Comparison of ENCODE assay signal across 9 mouse cellular contexts in the genomic region with DNA sequence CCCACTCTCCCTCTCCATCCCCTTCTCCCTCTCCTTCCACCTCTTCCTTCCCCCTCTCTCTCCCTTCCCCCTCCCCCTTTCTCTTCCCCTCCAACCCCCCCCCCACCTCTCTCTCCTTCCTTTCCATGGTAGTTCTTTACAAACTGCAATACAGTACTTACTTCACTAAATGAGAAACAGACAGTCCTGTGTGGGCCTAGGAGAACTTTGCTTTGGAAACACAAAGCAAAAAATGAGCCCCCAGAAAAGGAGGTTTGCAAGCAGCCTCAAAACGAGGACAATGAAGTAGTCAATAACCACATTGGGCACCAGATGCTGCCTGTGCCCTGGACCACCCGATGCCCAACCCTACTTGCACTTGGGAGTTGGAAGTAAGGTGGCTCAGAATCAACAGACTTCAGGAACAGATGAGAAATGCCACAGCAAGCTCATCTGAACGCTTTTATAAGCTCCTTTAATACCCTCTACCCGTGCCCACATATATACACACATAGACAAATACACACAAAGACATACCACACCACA.
DNase-seq lines count a peak whose midpoint lies in the region; ATAC-seq and TF ChIP-seq lines count a peak whose summit lies in the region.
"Had no signal": no experiment of that assay in that cellular context is flagged by ENCODE, and none has a peak within 500 bp of the region (broad histone marks: within the 10 kb centered on the region; RNA-seq: fewer than 3 reads in every experiment).

No protein-coding gene starts in this region.

- no peak overlapping the region for H3K9ac ChIP-seq in forebrain, postnatal 0 days
- H3K9ac ChIP-seq in embryonic facial prominence, embryonic 13.5 days: no peak overlapping the region
- H3K9ac ChIP-seq in limb, embryonic 11.5 days (ENCODE audit: low read length): no peak overlapping the region
- H3K9ac ChIP-seq in neural tube, embryonic 11.5 days (ENCODE audit: low read length): no peak overlapping the region; the same call in 1 of the 2 replicates

- H3K4me1 ChIP-seq in forebrain, embryonic 10.5 days: peaks cover 30% of the 10 kb centered on the region
- H3K4me1 ChIP-seq in forebrain, postnatal 0 days (ENCODE audit: insufficient read depth): no peaks in the 10 kb centered on the region
- H3K4me1 ChIP-seq in embryonic facial prominence, embryonic 13.5 days: peaks cover 30% of the 10 kb centered on the region
- peaks cover 17% of the 10 kb centered on the region for H3K4me1 ChIP-seq in limb, embryonic 11.5 days (ENCODE audit: control insufficient read depth, insufficient read depth, low read length)
- H3K4me1 ChIP-seq in neural tube, embryonic 11.5 days (ENCODE audit: control insufficient read depth, insufficient read depth, low read length): peaks cover 12% of the 10 kb centered on the region
- peaks cover 13% of the 10 kb centered on the region for H3K4me1 ChIP-seq in heart, embryonic 10.5 days

- H3K9me3 ChIP-seq in forebrain, embryonic 10.5 days: peaks cover 18% of the 10 kb centered on the region
- 0 out of 2 replicates have a peak, but pooled peaks cover 7% of the 10 kb centered on the region for H3K9me3 ChIP-seq in forebrain, postnatal 0 days (ENCODE audit: low read length)
- 0 out of 2 replicates have a peak, but pooled peaks cover 6% of the 10 kb centered on the region for H3K9me3 ChIP-seq in embryonic facial prominence, embryonic 13.5 days
- H3K9me3 ChIP-seq in limb, embryonic 11.5 days (ENCODE audit: control insufficient read depth, low read length): no peaks in the 10 kb centered on the region; the same call in 1 of the 2 replicates
- no peaks in the 10 kb centered on the region for H3K9me3 ChIP-seq in neural tube, embryonic 11.5 days (ENCODE audit: control insufficient read depth, low read length)
- no peaks in the 10 kb centered on the region for H3K9me3 ChIP-seq in heart, embryonic 10.5 days

- peaks cover 10% of the 10 kb centered on the region; the same call in 1 of the 2 replicates for H3K27me3 ChIP-seq in forebrain, embryonic 10.5 days (ENCODE audit: poor library complexity, severe bottlenecking)
- no peaks in the 10 kb centered on the region for H3K27me3 ChIP-seq in forebrain, postnatal 0 days (ENCODE audit: insufficient read depth, low read length)
- no peaks in the 10 kb centered on the region for H3K27me3 ChIP-seq in embryonic facial prominence, embryonic 13.5 days
- H3K27me3 ChIP-seq in limb, embryonic 11.5 days (ENCODE audit: control insufficient read depth, insufficient read depth, low read length): no peaks in the 10 kb centered on the region
- no peaks in the 10 kb centered on the region for H3K27me3 ChIP-seq in neural tube, embryonic 11.5 days (ENCODE audit: control insufficient read depth, insufficient read depth, low read length)
- H3K27me3 ChIP-seq in heart, embryonic 10.5 days (ENCODE audit: insufficient read depth, poor library complexity, severe bottlenecking): no peaks in the 10 kb centered on the region

- ATAC-seq in forebrain, postnatal 0 days: no peak
- ATAC-seq in embryonic facial prominence, embryonic 13.5 days (ENCODE audit: insufficient number of reproducible peaks, insufficient read depth, low FRiP score, low TSS enrichment, low read depth): no peak
- ATAC-seq in limb, embryonic 11.5 days (ENCODE audit: insufficient number of reproducible peaks, low FRiP score, low TSS enrichment, low read depth): no peak
- ATAC-seq in neural tube, embryonic 11.5 days (ENCODE audit: insufficient read depth, low FRiP score, low TSS enrichment): no peak

- no peak for TF ChIP-seq CTCF in forebrain, postnatal 0 days (IDR thresholded peaks at IDR 0.05; ENCODE audit: low read depth)

- H3K27ac ChIP-seq in forebrain, embryonic 10.5 days: peak overlapping the region; percentile 91
- no peak overlapping the region for H3K27ac ChIP-seq in forebrain, postnatal 0 days (ENCODE audit: low read depth, low read length)
- H3K27ac ChIP-seq in embryonic facial prominence, embryonic 13.5 days: peak overlapping the region; percentile 80
- H3K27ac ChIP-seq in limb, embryonic 11.5 days (replicated peaks; ENCODE audit: low read depth, low read length): peak overlapping the region; percentile 93
- H3K27ac ChIP-seq in neural tube, embryonic 11.5 days (ENCODE audit: low read depth, low read length): peak overlapping the region; percentile 75
- no peak overlapping the region; the same call in 1 of the 2 replicates for H3K27ac ChIP-seq in heart, embryonic 10.5 days

- no peak overlapping the region for H3K4me2 ChIP-seq in forebrain, postnatal 0 days (ENCODE audit: low read depth)
- no peak overlapping the region for H3K4me2 ChIP-seq in embryonic facial prominence, embryonic 13.5 days
- no peak overlapping the region for H3K4me2 ChIP-seq in limb, embryonic 11.5 days (ENCODE audit: low read depth, severe bottlenecking)
- no peak overlapping the region for H3K4me2 ChIP-seq in neural tube, embryonic 11.5 days (ENCODE audit: low read depth)
- H3K4me2 ChIP-seq: liver, embryonic 11.5 days had no signal

- no peak overlapping the region for H3K4me3 ChIP-seq in forebrain, embryonic 10.5 days
- H3K4me3 ChIP-seq in forebrain, postnatal 0 days (ENCODE audit: low read depth, low read length): no peak overlapping the region
- H3K4me3 ChIP-seq in embryonic facial prominence, embryonic 13.5 days: no peak overlapping the region
- no peak overlapping the region for H3K4me3 ChIP-seq in limb, embryonic 11.5 days (ENCODE audit: low read depth, low read length)
- no peak overlapping the region for H3K4me3 ChIP-seq in neural tube, embryonic 11.5 days (ENCODE audit: low read depth, low read length)
- H3K4me3 ChIP-seq in heart, embryonic 10.5 days: no peak overlapping the region

- H3K36me3 ChIP-seq in forebrain, embryonic 10.5 days (replicated peaks): no peaks in the 10 kb centered on the region; the same call in 1 of the 2 replicates
- H3K36me3 ChIP-seq in forebrain, postnatal 0 days (ENCODE audit: insufficient read depth): no peaks in the 10 kb centered on the region
- H3K36me3 ChIP-seq in embryonic facial prominence, embryonic 13.5 days: no peaks in the 10 kb centered on the region
- H3K36me3 ChIP-seq in limb, embryonic 11.5 days (ENCODE audit: control insufficient read depth, insufficient read depth, low read length): no peaks in the 10 kb centered on the region
- H3K36me3 ChIP-seq in neural tube, embryonic 11.5 days (ENCODE audit: control insufficient read depth, insufficient read depth, low read length): no peaks in the 10 kb centered on the region
- H3K36me3 ChIP-seq in heart, embryonic 10.5 days: no peaks in the 10 kb centered on the region

- 74% methylated on average over 4 of the region's 4 CpGs for WGBS in forebrain, embryonic 10.5 days
- 38% methylated on average over 4 of the region's 4 CpGs for WGBS in forebrain, postnatal 0 days
- WGBS in embryonic facial prominence, embryonic 13.5 days: 30% methylated on average over 4 of the region's 4 CpGs
- WGBS in limb, embryonic 11.5 days: 59% methylated on average over 4 of the region's 4 CpGs
- 72% methylated on average over 4 of the region's 4 CpGs for WGBS in neural tube, embryonic 11.5 days
- 75% methylated on average over 4 of the region's 4 CpGs for WGBS in heart, embryonic 10.5 days

- DNase-seq in forebrain, embryonic 10.5 days (ENCODE audit: extremely low spot score, low spot score): no peak
- DNase-seq in forebrain, postnatal 0 days: no peak
- DNase-seq in limb, embryonic 11.5 days (ENCODE audit: low spot score): no peak
- no peak for DNase-seq in neural tube, embryonic 11.5 days (ENCODE audit: low spot score)
- DNase-seq in gastrocnemius, postnatal 4 days (ENCODE audit: low spot score in 2 of 2): no peak
- no peak for DNase-seq in heart, embryonic 10.5 days (ENCODE audit: low spot score)
- DNase-seq in urinary bladder, adult 18-20 months (ENCODE audit: low spot score in 2 of 2): no peak

Comparison
In these comparisons a context has a peak if more than half of its experiments do, and no peak if none do; other contexts are left out.
1. H3K27ac ChIP-seq: peak in forebrain, embryonic 10.5 days (single experiment), embryonic facial prominence, embryonic 13.5 days (single experiment), limb, embryonic 11.5 days (single experiment) and neural tube, embryonic 11.5 days (single experiment); none in forebrain, postnatal 0 days (single experiment) and heart, embryonic 10.5 days (single experiment).